Mouse (Mus musculus) gastrocnemius, adult 18-20 months (tissue): ENCODE measurements around the gene Polr2e. TPM values are rescaled to one million over a fixed set of nuclear protein-coding genes. Genes with fewer than 3 reads are reported as not detected.

Experiments
- DNase-seq: peaks from one replicate; pipeline ENCODE4 v3.0.0; 2021; ENCODE audit warnings: low spot score
- total RNA-seq, 2 experiments: library from RNA; stranded (reverse); gene quantifications; 2 replicates each; pipeline ENCODE4 v1.2.3; 2021

The Polr2e gene
- total RNA-seq, 2 experiments from 2014 or later: 44.3 to 46.2 TPM

DNA sequence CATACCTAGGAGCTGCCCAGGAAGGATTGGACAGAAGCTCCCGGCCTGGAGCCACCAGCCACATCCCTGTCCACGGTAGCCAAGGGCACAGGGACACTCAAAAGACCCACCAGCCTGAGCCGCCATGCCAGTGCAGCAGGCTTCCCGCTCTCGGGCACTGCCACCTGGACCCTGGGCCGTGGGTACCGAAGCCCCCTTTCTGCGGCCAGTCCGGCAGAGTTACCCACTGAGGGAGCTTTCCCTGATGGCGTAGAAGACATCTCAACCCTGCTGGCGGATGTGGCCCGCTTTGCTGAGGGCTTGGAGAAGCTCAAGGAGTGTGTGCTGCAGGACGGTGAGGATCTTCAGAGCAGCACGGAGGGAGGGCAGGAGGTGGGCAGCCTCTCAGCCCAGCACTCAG, 21.8 kb downstream of the Polr2e start:
- no peak for DNase-seq

DNA sequence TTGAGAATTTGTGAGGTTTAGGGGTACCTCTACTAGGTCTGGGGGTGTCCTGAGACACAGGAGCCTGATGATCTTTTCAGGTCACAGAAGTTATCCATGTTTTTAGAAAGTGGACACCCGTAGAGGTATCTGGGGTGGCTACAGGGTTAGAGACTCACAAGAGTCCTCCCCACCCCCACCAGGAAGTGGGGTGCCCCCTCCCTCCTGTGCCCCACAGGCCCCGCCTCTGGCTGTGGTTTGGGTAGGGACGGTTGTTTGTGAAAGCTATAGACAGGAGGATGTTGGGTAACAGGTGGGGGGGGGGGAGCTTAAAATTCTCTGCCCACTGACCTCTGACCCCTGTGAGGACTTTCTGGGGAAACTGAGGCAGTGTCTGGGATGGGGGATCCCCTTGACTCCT, 22.2 kb downstream of the Polr2e start:
- DNase-seq: no peak

DNA sequence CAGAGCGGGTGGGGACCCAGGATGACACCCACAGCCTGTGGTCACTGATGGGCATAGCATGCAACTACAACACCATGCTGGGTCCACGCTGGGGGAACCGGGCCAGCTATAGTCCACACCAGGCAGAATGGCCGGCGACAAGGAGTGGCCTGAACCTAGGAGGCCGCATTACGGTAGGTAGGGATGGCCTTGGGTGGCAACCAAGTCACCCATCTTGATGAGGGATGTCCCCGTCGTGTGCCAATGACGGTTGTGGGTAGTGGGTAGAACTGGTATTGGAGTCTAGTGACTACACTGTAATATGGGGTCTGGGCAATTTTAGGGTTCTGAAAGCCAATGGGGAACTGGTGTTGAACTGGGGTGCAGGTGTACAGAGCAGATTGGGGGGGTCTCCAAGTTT, 22.7 kb downstream of the Polr2e start:
- no peak for DNase-seq

DNA sequence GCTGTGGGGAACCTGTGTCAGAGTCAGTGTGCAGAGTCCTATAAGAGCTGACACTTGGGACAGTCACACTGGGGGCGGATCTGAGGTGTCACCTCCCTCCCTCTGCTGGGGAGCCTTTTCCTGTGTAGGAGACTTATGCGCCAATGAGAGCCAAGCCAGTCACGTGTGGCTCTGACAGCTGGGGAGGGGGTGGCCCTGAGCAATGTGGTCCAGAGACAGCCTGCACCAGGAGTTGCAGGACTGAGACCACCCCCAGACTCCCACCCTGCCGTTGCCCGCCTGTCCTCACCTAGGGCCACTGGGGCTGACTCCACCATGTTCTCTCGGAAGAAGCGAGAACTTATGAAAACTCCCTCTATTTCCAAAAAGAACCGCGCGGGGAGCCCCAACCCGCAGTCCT, 23.1 kb downstream of the Polr2e start, which contains the start of gene Arhgap45:
Arhgap45 (plus strand) TSS at position 143 of the 400 bp plus-strand sequence.
- no peak for DNase-seq

DNA sequence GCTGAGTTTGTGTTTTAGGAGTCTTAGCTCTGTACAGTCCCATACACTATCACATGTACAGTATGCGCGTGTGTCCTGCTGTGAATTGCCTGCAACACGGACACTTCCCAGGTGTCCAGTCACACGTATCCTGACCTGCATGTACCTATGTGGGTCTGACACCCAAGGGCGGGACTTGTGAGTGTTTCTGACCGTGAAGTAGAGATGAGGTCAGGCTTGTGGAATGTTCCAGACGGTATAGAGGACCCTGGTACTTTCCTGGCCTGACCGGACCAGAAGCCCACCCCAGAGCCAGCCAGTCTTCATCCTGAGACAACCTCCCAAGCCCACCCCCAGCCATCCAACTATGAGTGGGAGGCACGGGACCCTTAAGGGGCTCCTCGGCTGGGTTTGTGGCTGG, 24.0 kb downstream of the Polr2e start:
- no peak for DNase-seq

DNA sequence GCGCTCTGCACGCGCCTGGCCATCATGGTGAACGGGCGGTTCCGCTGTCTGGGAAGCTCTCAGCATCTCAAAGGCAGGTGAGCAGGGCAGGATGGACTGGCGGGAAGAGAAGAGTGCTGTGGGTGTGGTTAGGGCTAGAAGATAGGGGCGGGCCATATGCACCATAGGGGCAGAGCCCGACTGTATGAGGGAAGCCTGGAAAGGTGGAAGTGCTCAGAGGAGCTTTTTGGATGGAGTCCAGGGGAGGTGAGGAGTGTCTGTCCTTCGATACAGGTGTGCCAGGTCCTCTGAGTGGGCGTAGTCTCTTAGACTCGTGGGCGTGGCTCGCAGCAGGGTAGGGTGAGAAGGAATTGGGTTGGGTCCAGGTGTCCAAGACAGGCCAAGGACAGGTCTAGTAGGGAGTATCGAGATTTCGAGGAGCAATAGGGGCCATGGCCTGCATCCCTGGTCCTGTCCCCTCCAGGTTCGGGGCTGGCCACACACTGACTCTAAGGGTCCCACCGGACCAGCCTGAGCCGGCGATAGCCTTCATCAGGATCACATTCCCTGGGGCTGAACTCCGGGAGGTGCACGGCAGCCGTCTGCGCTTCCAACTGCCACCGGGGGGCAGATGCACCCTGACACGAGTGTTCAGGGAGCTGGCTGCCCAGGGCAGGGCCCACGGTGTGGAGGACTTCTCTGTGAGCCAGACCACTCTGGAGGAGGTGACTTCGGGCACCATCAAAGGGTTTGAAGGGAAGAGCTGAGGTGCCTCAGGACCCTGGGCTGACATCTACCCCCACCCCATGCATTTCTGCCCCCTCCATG, 24.9 kb downstream of the Polr2e start:
- DNase-seq: no peak

DNA sequence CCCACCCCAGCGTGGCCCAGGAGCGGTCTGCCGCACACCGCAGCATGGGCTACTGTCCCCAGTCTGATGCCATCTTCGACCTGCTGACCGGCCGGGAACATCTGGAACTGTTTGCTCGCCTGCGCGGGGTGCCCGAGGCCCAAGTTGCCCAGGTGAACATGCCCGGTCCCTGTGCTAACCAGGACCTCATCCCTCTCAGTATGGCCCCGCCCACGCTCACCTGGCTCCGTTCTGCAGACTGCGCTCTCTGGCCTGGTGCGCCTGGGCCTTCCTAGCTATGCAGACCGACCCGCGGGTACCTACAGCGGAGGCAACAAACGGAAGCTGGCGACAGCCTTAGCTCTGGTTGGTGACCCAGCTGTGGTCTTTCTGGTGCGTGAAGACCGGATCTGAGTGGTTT, 26.0 kb downstream of the Polr2e start:
- no peak for DNase-seq

DNA sequence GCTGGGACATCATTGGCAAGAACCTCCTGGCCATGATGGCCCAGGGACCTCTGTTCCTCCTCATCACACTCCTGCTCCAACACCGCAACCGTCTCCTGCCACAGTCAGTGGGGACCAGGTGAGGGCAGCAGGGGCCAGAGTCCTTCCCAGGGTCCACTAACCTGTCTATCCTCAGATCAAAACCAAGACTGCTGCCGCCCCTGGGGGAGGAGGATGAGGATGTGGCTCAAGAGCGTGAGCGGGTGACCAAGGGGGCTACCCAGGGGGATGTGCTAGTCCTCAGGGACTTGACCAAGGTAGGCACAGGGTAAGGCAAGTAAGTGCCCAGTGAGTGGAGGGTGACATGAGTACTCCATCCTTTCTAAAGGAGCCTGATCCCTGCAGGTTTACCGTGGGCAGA, 27.9 kb downstream of the Polr2e start:
- no peak for DNase-seq

DNA sequence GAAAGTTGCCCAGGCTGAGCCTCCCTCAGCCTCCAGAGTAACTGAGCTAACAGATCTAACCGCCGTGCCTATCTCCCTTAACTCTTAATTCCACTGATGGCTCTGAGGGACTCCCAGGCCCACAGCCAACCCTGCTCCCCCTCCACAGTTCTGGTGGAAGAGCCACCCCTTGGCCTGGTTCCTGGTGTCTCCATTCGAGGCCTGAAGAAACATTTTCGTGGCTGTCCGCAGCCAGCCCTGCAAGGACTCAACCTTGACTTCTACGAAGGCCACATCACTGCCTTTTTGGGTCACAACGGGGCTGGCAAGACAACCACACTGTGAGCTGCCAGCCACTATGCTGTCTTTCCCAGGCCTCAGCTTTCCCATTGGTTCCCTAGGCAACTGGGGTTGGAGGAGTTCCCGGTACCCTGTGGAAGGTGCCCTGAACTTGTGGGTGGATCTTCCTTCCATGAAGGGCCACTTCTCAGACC, 35.3 kb downstream of the Polr2e start:
- no peak for DNase-seq

DNA sequence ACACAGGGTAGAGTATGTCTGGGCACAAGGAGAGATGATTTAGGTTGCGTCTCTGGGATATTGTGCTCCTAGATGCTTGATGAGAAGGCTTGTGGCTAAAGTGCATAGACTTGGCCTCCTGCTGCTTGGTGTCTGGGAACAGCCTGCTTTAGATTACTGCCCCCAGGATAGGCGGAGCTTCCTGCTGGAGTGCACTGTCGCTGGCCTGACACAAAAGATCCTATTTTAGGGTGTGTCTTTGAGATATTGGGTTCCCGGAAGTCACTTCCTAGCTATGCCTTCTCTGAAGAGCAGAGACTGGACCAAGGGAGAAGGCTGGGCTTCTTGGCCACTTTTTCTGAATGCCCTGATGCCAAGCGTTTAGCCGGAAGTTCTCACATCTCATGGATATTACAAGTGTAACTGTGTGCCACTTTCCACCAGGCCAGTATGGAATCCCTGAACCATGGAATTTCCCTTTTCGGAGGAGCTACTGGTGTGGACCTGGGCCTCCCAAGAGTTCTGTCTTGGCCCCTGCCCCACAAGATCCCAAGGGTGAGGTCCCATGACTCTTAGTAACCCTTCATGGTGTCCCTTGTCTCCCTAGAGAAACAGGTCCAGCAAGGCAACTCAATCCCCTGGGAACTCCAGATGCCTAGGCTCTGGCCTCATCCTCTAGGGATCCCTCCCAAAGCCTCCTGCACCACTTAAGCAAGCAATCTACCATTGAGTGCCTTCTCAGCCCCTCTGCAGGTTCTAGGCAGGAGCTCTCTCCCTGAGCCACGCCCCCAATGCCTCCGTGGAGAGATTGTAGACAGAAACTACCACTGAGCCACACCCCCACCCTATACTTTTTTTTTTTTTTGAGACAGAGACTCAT, 36.0 kb downstream of the Polr2e start:
- no peak for DNase-seq

DNA sequence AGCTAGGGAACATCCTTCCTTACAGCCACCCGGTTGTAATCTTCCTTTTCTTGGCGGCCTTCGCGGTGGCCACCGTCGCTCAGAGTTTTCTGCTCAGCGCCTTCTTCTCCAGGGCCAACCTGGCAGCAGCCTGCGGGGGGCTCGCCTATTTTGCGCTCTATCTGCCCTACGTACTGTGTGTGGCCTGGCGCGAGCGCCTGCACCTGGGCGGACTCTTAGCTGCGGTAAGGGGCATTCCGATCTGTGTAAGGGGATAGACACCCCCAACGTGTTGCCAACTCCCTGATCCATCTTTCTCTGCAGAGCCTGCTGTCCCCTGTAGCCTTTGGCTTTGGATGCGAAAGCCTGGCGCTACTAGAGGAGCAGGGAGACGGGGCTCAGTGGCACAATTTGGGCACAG, 36.8 kb downstream of the Polr2e start:
- no peak for DNase-seq

DNA sequence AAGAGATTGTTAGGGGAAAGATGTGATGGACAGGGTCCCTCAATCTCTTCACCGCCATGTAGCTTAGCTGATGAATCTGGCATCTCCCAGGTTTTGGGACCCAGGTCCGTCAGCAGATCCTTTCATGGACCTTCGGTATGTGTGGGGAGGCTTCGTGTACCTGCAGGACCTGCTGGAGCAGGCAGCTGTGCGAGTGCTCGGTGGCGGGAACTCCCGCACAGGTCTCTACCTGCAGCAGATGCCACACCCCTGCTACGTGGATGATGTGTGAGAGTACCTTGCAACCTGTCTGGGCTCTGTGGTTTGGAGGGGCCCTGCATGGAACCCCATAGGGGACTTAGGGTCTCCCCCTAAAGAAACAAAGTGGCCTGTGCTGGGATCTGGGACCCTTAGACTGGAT, 37.6 kb downstream of the Polr2e start:
- no peak for DNase-seq

DNA sequence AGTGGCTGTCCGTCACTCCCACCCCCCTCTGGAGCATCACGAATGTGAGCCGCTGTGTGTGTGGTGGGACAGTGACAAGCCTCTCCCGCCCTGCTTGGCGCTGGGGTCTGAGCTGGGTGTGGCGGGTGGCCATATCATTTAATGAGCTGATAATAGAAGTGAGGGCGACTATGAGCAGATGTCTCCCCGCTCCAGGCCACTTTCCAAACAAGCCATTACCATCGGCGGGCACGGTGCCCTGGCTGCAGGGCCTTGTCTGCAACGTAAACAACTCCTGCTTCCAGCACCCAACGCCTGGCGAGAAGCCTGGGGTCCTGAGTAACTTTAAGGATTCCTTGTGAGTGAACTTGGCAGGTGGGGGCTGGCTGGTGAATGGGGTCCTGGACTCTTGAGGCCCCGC, 41.8 kb downstream of the Polr2e start:
- no peak for DNase-seq

DNA sequence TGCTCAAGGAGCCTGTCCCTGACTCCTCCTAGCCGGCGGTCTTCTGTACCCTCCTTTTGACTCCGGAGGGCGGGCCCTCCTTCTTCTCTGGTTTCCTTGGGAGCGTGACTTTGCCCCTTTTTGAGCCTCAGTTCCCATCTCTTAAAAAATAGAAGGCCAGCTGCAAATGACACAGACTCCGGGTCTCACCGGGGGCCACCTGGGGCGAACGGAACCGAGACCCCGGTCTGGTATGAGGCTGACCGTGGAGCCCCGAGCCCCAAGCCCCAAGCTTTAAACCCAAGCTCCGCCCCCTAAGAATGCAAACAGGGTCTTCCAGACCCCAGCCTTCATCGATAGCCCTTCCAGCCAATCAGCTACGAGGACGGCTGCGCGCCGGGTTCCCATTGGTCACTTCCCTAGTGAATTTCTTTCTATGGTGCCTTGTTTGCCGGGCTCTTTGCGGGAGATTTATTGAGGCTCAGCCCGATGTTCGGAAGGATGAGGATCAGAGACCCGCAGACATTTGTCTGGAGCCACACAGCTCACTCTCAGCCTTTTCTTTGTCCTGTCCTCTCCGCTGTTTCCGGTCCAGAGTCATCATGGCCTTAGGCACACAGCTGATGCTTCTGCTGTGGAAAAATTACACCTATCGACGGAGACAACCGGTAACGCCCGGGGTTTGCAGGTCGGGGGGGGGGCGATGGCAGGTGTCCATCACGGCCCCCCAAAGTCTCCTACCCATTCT, 42.4 kb downstream of the Polr2e start:
- DNase-seq: peak; percentile 58

DNA sequence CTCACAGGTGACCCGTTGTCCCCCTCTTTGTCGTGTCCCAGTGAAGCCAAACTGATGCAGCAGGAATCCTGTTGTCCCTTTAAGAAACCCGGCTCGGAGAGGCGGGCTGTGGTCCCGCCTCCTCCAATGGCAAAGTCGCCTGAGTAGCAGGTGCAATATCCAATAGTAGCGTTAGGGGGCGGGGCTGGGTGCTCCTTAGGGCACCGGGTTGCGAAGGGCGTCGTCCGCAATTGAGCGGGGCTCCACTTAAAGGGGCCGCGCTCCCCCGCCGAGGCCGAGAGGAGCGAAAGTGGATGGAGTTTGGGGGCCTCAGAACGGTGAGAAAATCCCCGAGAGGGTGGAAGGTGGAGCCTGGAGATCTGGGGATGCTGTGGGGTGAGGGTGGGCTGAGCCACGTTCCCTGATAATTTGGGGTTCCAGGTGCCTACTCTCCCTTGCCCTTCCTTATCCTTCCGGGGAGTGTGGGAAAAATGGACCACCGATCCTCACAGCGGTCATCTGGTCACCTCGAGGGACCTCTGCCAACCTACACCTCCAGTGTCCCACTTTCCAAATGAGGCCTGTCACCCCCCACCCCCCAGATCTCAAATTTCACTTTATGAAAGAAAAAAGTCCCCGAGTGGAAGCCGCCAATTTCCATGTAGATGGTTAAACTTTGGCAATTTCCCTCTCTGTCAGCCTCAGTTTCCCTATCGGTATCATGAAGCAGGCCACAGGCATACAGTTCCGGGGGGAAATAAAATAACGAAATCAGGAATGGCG, 43.1 kb downstream of the Polr2e start, which contains the start of gene Abca7:
Abca7 (plus strand) TSS at position 223 of the 762 bp plus-strand sequence.
- peak; percentile 98 for DNase-seq

DNA sequence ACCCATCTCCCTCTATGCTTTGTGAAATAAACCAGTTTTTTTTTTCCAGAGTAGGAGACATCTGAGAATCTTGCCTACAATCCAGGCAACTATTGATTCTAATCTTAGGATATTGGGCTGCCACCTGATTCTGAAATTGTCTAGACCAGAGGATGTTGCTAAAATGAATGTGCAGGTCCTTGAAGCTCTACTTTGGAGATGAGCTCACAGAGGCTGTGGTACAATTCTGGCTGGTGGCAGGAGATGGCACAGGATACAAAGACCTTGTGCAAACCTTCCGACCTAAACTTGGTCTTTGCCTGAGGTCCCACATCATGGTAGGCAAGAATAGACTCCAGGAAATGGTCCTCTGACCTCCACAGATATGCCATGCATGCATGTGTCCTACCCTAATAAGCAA, 44.0 kb downstream of the Polr2e start:
- no peak for DNase-seq

DNA sequence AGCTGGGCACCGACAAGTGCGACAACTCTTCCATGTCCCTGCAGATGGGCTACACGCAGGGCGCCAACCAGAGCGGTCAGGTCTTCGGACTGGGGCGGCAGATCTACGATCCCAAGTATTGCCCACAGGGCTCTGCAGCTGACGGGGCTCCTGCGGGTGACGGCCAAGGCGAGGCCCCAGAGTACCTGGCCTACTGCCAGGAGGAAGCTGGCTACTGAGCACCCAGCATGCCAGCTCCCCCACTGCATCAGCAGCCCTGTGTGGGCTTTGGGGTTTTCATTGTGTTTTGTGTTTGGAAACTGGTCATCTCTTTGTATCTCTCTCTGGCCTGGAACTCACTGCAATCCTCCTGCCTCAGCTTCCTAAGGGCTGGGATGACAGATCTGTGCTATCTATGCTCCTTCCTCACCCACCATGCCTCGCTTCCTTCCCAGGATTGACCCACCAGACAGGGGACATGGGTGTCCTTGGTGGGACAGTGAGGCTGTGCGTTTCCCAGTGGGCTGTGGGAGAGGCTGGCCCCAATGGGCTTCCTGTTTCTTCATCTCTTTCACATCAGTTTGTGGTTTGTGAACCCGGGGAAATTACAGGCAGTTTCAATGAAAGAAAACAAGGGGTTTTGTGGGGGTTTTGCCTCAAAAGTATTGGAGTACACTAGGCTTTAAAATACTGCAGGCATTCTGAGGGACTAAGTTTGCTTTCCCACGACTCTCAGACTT, 45.0 kb downstream of the Polr2e start:
- DNase-seq: no peak

DNA sequence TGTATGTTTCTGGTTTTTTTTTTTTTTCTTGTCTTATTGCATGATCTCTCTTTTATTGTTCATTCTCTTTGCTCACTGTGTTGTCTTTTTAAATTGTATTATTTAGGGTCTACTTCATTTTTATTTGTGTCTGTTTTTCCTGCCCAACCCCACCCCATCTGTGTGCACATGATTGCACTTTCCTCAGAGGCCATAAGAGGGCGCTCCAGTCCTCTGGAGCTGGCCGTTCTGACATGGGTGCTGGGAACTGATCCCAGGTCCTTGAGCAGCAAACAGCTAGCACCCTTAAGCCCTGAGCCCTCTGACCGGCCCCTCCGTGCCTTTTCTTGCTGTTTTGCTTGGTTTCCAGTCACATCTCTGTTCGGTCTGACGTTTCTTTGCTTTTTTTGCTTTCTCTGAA, 48.0 kb downstream of the Polr2e start:
- DNase-seq: no peak

DNA sequence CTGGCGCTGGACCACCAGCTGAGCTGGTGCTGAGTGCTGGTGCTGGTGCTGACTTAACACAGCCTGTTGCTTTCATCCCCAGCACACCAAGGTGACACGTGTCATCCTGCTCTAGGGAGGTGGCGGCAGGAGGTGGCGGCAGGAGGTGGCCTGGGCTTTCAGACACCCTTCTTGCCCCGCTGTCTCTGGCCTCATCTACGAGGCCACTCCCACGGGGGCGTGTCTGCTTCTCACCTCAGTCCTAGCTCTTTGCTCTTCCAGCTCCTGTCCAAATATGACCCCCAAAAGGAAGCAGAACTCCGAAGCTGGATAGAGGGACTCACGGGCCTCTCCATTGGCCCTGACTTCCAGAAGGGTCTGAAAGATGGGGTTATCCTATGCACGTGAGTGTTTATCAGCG, 48.5 kb downstream of the Polr2e start:
- DNase-seq: no peak

DNA sequence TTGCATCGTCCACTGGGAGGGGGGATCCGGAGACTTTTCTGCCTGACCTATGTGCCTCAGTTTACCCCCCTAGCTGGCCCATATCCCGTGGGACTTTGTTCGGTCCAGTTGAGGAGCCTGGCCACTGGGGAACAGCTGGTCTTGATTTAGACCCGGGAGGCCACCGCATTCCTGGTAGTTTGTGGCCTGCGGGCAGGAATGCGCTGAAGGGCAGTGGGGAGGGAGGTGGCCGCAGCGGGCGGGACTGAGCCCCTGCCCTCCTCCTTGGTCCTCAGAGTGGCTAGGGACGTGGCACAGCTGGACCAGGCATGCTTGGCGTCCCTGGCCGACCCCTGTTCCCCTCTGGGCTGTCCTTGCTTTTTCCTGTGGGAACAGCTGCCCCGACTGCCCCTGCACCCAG, 49.7 kb downstream of the Polr2e start:
- no peak for DNase-seq
